Mouse (Mus musculus): ENCODE measurements around the gene Filip1l.

Gene Filip1l

DNA sequence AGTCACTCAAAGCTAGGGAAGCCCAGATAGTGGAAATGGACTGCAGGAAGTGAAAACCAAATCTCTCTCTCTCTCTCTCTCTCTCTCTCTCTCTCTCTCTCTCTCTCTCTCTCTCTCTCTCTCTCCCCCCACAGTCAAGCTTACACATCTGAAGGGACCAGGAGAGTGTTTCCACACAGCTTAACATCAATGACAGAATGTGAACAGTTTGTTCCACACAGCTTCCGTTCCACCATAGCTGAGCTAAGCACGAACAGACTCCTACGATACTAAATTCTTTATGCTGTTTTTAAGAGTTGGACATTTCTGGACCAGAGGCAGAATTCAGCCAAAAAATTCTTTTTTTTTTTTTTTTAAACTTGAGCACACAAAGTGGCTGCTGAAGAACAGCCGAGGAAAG is 139.0 kb downstream of the Filip1l start:
- POLR2A ChIA-PET, result interaction anchor here in 1 of 4 experiments (0.5 kb wide), 1 partner anchor 1194 kb away, joined by 4 read pairs; no protein-coding TSS in a partner anchor
- CTCF ChIA-PET, result no interaction called here

- POLR2A ChIA-PET, result no interaction called here
- CTCF ChIA-PET, result no interaction called here
Observed at GRCm38 (mm10) chr16:57495476-57496203, 142.7 kb downstream of the Filip1l start.

DNA sequence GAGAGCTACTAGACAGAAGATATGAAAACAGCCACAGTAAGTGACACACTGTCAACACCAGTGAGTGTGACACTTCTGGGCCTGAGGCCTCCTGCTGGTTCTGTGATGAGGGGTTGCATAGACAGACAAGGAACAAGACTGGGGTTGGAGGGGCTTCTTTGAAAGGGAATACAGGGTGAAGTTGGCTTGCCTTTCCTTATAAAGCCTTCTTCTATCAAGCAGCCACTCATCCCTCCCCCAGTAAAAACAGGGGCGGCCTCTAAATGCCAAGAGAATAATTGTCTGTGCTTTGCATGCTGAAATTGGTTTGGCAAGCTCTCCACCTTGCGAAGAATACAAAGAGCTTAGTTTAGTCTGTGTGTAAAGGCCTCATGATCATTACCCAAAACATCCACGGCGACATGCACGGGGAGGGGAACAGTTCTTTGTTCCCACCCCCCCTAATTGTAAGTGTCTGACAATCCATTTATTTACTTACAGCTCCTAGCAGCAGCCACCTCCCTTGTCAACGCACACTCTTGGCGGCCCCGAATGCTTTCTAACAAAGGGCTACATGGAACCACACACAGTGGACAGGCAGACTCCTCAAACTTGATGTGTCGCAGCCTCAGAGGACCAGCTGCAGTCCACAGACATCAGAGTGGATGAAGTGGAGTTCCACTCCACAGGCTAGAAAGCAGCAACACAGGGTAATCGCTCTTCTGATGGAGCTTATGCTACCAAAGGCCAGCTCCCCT is 143.7 kb downstream of the Filip1l start:
- CTCF ChIA-PET, result no interaction called here
- POLR2A ChIA-PET, result no interaction called here

- CTCF ChIA-PET, result interaction anchor here in 1 of 4 experiments (0.5 kb wide), 1 partner anchor 635 kb away, joined by 4 read pairs; no protein-coding TSS in a partner anchor
Observed at GRCm38 (mm10) chr16:57500851-57501250, 148.0 kb downstream of the Filip1l start.

GRCm38 (mm10) chr16:57502230-57502629 is 149.3 kb downstream of the Filip1l start:
- ChIA-PET CTCF (no interaction called here), POLR2A (no interaction called here)

More at GRCm38 (mm10) chr16:57500851-57501250, 148.0 kb downstream of the Filip1l start:
- POLR2A ChIA-PET, result interaction anchor here in 1 of 4 experiments (1.3 to 1.6 kb wide), 2 partner anchors 10 to 41 kb away, joined by 3 to 6 read pairs; no protein-coding TSS in a partner anchor

GRCm38 (mm10) chr16:57502761-57503160 is 149.9 kb downstream of the Filip1l start:
- ChIA-PET CTCF (no interaction called here), POLR2A (no interaction called here)

DNA sequence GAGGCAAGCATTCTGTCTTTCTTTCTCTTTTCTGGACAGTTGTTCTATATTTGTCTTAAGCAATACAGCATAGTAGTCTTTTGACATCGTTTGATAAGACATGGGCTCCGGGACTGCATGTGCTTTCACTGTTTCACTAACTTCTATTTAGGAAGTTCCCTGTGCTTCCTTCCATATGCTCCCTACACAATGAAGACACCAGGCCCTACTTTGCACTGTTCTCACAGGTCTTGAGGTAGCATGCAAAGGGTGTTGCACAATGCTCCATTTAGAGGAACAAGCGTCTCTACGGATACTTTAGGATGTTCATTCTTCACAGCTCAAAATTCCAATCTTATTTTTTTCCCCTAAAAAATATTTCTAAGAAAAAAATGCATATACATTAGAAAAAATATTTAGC is 151.8 kb downstream of the Filip1l start:
- ChIA-PET CTCF (no interaction called here), POLR2A (no interaction called here)

- ChIA-PET CTCF (no interaction called here), POLR2A (no interaction called here)
Observed at GRCm38 (mm10) chr16:57506133-57506532, 153.2 kb downstream of the Filip1l start.

- ChIA-PET POLR2A (interaction anchor here in 1 of 4 experiments (0.5 kb wide), 1 partner anchor 1119 kb away, joined by 4 read pairs; no protein-coding TSS in a partner anchor), CTCF (no interaction called here)
Observed at GRCm38 (mm10) chr16:57508351-57508750, 155.5 kb downstream of the Filip1l start.

DNA sequence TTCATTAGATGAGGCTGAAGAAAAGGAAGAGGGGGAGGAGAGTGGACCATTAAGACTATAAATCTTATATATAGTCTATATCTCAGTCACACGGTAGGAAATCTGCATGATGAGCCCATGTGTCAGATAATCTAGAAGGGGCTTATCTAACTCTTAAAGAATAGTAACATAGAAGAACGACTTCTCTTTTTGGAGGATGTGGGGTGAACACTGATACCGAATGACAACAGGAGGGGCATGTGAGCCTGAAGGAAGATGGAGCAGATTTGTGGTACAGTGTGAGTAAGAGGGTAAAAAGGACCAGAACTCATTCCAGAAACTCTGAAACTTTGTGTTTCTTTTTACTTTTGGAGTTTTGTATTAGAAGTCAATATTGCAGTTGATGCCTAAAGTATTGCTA is 156.2 kb downstream of the Filip1l start:
- POLR2A ChIA-PET, result no interaction called here
- CTCF ChIA-PET, result no interaction called here

DNA sequence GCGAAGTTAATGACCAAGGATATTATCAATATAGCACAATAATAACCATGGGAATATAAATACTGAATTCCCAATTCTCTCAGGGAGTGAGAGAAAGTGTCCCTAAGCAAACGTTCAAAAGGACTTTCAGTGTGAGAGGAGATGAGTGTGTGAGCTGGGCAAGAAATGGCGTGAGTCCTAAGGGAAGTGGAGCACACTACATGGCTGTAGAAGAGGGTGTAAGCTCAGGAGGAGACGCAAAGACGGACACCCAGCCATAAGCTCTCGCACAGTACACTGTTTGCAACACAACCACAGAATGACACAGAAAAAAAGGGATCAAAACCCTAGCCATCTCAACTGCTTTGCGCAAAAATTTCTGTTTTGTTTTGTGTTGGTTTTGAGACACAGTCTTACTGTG is 160.7 kb downstream of the Filip1l start:
- ChIA-PET CTCF (no interaction called here), POLR2A (no interaction called here)

DNA sequence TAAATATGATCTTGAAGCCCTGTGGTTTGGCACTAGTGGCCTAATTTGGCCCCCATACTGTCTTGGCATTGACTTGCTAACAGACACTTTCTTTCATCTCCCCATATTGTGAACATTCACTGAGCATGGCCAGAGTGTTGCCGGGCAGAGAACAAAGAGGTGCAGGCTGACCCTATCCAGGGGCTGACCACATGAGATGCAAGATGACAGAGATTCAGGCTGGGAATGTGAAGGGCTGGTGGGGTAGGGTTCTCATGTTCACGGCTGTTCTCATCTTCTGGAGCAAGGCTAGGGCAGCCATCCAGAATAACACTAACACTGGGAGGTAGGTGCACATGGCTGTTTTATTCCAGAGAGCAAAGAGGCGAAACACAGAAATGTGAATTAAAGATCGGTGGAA is 161.5 kb downstream of the Filip1l start:
- POLR2A ChIA-PET, result no interaction called here

DNA sequence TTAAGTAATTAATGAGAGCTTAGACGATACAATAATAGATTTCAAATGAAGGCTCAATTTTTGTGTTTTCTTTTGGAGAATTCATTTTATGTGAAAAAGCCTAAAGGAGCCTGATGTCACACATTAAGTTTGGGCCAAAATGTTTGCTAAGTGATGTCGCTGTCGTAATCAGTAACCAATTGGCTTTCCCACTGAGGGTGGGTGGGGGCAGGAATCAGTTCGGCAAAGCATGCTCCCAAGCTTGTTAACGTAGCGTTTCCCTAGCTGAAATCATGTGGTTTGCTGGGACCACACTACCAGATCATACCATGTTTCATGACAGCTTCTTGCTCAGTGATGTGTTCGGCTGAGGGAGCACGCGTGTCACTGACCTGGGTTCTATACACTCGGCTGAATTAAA is 162.7 kb downstream of the Filip1l start:
- CTCF ChIA-PET, result no interaction called here
- POLR2A ChIA-PET, result interaction anchor here in 1 of 4 experiments (1.1 kb wide), 1 partner anchor 78 kb away, joined by 4 read pairs; no protein-coding TSS in a partner anchor

More for the DNA sequence above, 161.5 kb downstream of the Filip1l start:
- CTCF ChIA-PET, result no interaction called here

DNA sequence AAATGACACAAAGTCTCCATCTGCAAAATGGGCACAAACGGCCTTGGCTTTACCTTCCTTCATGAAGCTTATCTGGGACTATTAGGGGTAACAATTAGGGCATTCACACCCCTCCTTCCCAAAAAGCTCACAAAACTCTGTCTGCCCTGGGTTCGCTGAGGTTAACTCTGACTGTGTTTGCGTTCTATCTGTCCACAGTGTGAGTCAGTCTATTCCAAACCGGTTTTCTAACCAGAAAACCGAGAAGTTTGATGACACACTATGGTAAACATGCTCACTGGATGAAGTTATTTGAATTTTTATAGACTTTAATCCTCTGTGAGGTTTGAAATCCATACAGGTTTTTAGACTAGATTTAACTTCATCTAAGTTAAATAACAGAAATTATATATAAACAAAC is 172.2 kb downstream of the Filip1l start:
- CTCF ChIA-PET, result no interaction called here
- POLR2A ChIA-PET, result interaction anchor here in 1 of 4 experiments (0.6 to 0.9 kb wide), 2 partner anchors 16 to 104 kb away, joined by 3 read pairs; no protein-coding TSS in a partner anchor

GRCm38 (mm10) chr16:57525476-57525875 is 172.6 kb downstream of the Filip1l start:
- POLR2A ChIA-PET, result interaction anchor here in 1 of 4 experiments (0.6 to 0.9 kb wide), 3 partner anchors 16 to 104 kb away, joined by 3 to 4 read pairs (median 3); no protein-coding TSS in a partner anchor
- CTCF ChIA-PET, result no interaction called here

- CTCF ChIA-PET, result no interaction called here
- POLR2A ChIA-PET, result no interaction called here
Observed at GRCm38 (mm10) chr16:57526893-57527292, 174.0 kb downstream of the Filip1l start.

GRCm38 (mm10) chr16:57528457-57528856 is 175.6 kb downstream of the Filip1l start:
- ChIA-PET CTCF (no interaction called here), POLR2A (interaction anchor here in 1 of 4 experiments (0.7 kb wide), 1 partner anchor 1078 kb away, joined by 4 read pairs; no protein-coding TSS in a partner anchor)

DNA sequence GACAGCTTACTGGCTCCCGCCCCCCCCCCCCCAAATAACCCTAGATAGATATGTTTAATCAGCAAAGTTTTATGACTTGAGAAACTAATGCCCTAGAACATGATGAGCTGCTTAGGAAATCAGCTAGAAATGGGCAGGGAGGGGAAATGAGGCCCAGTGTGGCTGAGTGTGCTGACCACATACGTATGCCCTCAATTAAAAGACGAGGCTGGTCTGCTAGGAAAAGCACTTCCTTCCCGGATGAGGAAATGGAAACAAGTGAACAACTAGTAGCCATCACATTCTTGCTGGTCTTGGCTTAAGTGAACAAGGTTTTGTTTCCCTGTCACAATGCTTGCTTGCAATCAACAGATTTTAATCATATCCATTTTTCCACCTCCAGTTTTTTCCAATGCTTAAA is 177.7 kb downstream of the Filip1l start:
- POLR2A ChIA-PET, result no interaction called here
- CTCF ChIA-PET, result no interaction called here

DNA sequence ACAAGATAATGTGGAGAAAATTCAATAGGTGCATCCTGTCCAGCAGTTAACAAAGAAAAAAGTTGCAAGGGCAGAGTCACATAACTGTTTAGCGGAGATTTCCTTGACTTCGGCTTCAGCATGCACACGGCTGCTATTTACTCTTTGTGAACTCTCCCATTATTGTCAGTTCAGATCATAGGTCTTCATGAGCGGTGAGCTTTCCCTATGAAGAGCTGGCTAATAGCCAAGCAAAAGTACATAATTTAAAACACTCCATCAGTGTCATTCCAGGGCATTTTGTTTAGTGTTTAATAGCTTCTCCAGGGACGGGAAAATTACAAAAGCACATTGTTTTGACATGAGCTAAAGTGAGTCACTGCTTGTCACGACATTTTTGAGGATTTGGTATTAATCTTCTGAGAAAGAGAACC is 179.2 kb downstream of the Filip1l start:
- ChIA-PET CTCF (no interaction called here), POLR2A (interaction anchor here in 1 of 4 experiments (1.2 kb wide), 1 partner anchor 22 kb away, joined by 3 read pairs; no protein-coding TSS in a partner anchor)

GRCm38 (mm10) chr16:57534365-57534764 is 181.5 kb downstream of the Filip1l start:
- CTCF ChIA-PET, result no interaction called here
- POLR2A ChIA-PET, result no interaction called here

GRCm38 (mm10) chr16:57534811-57535210 is 181.9 kb downstream of the Filip1l start:
- POLR2A ChIA-PET, result no interaction called here
- CTCF ChIA-PET, result interaction anchor here in 2 of 4 experiments (0.7 to 1.2 kb wide), 2 partner anchors 49 to 59 kb away, joined by 3 to 4 read pairs; no protein-coding TSS in a partner anchor

Measured in embryonic stem cell, embryonic (primary cell).